Mouse (Mus musculus): ENCODE data around the gene Snx10.

The Snx10 gene

DNA sequence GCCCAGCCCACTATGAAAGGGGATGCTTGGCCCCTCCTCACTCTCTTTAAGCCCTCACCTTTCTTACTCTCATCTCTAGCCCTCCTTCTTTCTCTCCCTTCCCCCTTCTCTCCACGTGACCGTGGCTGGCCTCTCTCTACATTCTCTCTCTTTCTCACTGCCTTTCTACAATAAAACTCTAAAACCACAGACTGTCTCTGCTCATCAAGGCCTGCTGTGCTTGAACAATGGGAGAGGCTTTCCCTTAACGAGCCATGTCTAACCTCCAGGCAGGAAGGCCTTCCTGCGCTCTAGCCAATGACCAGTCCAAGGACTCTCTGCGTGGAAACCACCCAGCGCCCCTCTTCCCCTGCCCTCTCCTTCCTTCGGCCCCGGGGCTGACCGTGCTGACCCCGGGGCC, 11.9 kb downstream of the Snx10 start:
- no peak for DNase-seq

DNA sequence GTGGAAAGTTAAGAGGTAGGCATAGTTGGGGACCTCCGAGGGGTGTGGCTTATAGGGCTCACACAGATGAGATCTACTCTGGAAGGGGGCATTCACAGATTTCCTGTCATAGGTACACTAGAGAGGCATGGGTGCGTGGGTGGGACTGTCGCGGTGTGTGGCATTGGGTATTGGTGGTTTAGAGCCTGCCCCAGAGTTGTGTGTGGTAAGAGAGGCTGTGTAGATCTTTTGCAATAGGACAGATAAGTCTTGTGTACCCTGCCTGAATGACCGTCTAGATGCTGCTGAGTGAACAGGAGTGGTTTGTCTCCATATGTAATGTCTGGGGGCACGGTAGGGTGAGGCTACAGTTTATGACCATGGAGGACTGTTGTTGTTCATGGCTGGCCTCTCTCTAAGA, 16.8 kb downstream of the Snx10 start:
- no peak for DNase-seq

DNA sequence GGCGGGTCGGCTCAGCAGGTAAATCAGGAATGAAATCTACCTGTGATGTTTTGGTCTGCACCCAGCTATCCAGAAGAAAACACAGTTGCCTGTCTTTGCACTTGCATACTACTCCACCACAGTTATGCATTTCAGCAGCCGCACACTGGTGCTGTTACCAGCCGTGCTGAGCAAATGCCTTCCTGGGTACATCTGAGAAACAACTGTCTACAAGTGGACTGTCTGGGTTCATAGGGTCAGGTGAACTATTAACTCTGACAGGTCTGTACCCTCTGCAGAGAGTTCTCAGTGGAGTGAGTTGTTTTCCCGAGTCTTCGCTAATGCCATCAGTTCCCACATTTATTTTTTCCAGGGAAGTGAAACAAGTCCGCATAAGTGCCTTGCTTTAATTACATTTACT, 17.7 kb downstream of the Snx10 start:
- DNase-seq, result no peak

- DNase-seq, result no peak
These were observed 18.4 kb downstream of the Snx10 start for GRCm38 (mm10) chr6:51542147-51542546.

DNA sequence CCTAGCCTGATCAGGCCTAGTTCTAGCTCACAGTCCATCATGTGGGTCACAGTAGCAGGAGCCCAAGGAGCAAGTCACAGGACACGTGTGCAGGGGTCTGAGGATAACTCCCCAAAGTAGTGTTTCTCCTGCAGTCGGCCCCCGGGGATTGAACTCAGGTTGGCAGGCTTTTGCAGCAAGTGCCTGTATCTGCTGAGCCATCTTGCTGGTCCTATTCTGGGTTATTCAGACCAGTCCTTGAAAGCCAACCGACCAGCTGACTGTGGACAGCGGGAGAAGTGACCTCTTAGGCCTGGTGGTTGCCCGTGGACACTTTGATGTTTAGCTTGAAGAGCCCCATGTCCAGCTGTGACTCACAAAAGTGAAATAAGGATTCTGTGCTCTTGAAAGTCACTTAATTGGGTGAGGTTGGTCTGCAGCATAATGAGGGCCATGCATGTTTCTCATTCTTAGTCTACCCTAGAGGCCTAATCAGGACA, 20.0 kb downstream of the Snx10 start:
- no peak for DNase-seq

- peak; percentile 45 to 54 for DNase-seq
These were observed 20.5 kb downstream of the Snx10 start for GRCm38 (mm10) chr6:51544118-51544681.

DNA sequence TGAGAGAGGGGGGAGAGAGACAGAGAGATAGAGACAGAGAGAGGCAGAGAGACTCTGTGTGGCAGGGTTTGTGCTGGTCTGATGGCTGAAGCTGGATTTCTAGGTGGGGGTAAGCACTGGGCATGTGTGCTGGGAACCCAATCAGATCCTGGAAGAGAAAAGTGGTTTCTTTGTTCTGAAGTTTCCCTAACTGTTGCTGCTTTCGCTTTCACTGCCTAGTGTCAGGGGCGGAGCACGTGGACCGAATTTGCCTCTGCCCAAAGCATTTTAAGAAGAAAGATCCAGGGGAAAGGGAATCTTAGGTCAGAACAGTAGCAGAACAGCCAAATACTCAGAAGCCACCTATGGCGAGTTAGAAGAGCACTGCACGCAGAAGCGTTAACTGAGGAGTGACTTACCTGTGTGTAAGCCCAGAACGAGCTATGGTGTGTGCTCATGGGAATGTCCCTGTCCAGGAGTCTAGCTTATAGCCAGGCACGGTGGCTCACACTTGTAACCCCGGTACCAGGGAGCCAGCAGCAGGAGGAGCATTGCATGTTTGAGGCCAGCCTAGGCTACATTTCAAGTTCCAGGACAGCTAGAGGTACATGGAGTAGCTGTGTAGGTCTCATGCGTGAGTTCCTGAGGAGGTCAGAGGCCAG, 21.6 kb downstream of the Snx10 start:
- peak; percentile 52 to 59 for DNase-seq

- DNase-seq, result no peak
These were observed 22.4 kb downstream of the Snx10 start for GRCm38 (mm10) chr6:51546085-51546484.

- no peak for DNase-seq
These were observed 25.1 kb downstream of the Snx10 start for GRCm38 (mm10) chr6:51548757-51549156.

- no peak for DNase-seq
These were observed 27.6 kb downstream of the Snx10 start for GRCm38 (mm10) chr6:51551267-51551802.

DNA sequence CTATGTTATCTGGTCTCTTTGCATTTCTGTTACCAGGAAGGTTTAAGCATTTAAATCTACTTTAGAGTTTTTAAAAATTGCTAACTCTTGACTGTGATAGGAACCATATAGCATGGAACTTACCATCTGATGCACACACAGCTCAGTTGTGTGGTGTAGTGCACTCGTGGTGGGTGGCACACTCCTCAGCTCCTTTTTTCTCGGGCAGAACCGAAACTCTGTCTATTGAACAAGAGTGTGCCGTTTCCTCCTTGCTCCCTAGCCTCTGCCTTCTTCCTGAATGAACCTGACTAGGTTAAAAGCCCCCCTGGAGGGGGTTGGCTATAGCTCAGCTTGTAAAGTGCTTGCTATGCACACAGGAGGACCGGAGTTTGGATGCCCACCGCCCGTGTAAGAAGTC, 32.9 kb downstream of the Snx10 start:
- DNase-seq, result no peak

GRCm38 (mm10) chr6:51558311-51558710, 34.6 kb downstream of the Snx10 start:
- no peak for DNase-seq

- DNase-seq, result no peak
These were observed 43.3 kb downstream of the Snx10 start for GRCm38 (mm10) chr6:51566771-51567680.

DNA sequence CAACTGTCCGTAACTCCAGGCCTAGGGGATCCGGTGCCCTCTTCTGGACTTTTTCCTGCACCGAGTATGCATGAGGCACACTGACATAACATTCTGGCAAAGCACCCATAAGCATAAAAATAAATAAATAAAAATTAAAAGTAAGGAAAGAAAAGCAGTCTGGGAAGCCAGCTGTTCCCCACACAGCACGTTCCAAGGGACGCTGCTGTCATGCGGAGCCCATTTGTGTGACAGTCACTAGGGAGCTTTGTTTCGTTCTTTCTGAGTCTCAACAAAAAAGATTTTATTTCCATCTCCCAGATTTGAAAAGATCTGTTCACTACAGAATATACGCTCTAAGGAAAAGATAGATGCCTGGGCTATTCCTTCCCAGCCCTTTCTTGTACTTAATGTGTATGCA, 45.4 kb downstream of the Snx10 start:
- DNase-seq, result no peak

DNA sequence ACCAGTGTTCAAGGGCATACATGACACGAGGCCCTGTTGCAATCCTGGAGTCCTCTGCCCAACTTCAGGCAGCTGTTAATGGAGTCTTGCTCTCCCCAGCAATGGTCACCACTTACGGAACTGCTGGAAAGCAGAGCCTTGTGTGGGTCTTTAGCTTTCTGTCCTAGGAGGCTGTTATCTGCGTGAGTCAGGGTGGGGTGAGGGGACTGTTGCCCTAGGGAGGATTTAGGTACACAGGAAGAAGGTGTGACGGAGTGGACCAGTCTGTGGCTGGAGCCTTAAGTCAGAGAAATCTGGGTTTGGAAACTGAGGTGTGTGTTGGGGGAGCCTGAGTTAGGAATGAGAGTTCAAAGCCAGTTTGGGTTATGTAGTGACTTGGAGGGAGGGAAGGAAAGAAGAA, 49.4 kb downstream of the Snx10 start:
- DNase-seq, result no peak

DNA sequence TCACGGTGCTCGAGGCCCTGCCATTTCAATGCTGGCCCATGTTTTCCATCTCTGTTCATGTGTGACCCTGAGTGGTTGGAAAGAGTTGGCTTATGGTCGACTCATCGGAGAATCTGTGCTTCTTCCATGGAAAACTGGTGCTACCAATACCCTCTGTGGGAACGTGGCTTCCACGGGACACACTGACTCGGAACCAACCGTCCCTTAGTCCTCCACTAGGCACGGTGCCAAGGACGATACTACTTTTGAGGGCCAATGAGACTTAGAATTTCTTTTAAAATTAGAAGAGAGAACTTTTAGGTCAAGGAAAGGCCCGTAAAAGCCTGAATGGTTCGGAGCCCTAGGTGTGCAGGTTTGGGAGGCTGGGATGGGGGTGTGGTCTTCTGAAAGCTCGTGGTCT, 50.4 kb downstream of the Snx10 start:
- no peak for DNase-seq

DNA sequence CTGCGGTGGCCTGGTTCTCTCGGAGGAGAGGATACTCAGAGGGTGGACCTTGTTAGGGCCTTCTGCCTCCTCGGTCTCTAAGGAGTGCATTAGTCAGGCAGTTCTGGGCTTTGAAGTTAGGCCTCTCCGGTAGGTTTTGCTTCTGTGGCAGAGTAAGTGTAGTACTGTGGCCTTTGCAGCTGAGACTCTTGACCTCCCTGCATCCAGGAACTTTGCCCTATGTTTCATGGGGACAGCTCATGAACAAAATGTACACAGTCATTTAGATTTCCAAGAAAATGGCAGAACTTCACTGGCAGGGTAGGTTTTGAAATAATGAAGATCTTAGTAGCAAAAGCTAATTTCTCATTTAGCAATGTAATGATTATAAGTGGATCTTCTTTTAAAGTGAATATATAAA, 54.7 kb downstream of the Snx10 start:
- no peak for DNase-seq

GRCm38 (mm10) chr6:51580040-51580680, 56.5 kb downstream of the Snx10 start:
- DNase-seq, result peak; percentile 83 to 87

GRCm38 (mm10) chr6:51581418-51581817, 57.7 kb downstream of the Snx10 start:
- no peak for DNase-seq

- DNase-seq, result no peak
These were observed 58.4 kb downstream of the Snx10 start for GRCm38 (mm10) chr6:51582051-51582450.

DNA sequence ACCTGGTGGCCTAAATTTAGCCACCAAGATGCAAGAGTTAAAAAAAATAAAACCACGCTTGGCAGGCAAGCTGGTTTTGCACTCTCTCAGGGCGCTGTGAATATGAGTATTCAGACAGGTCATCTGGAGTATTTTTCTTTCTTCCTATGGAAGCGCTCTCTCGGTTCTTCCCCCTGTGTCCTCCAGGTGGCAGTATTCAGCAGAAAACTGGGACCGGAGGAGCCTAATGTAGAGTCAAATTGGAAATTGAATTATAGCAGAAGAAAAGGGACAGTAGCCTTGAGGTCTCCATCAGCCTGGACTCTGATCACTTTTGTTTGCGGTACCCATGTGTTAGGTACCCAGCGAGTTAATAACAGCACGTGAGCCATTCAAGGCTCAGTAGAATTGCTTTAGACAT, 62.3 kb downstream of the Snx10 start:
- peak; percentile 63 to 68 for DNase-seq

DNA sequence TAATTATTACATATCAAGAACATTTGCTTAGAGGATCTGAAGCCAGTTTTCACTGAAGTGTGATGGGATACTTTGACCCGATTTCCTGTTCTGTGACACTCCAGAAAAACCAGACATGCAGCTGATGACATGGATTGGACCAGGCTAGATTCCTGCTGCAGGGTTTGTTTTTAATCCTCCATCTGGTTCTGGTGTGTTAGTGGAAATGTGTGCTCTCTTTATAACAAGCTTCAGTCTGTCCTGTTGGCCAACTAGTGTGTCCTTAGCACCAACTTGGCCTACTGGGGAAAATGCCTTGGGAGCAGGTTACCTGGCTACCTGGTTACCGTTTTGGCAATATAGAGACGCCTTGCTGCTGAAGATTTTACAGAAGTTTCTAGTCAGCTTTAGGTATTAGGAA, 63.6 kb downstream of the Snx10 start:
- no peak for DNase-seq

DNA sequence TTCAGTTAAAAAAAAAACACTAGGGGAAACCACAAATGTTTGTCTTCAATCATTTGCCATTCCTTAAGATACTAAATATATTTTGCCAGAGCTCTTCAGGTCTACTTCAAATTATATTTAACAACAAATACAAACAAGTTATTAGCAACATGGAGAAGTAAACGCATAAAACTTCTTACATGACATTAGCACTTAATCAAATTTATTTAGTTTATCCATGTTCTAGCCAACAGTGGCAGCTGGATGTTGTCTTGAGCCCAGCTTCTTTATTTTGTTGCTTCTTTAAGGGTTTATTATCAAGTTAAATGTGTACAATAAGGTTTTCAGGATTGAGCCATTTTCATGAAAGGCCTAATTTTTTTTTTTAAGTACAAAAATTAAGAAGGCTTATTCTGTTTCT, 67.6 kb downstream of the Snx10 start:
- no peak for DNase-seq

Data from B cell, adult 2 months (primary cell).